Mouse (Mus musculus) granulocyte monocyte progenitor cell, adult 5-6 weeks (primary cell): ENCODE data around the gene Prkca. TPM values are rescaled to one million over a fixed set of nuclear protein-coding genes. Genes with fewer than 3 reads are reported as not detected.

Experiments
- ATAC-seq: replicated peaks from 2 replicates; pipeline ENCODE4 v1.8.0; 2016; ENCODE audit warnings: mild to moderate bottlenecking, moderate TSS enrichment, inconsistent platforms; ENCODE audit not compliant: poor library complexity, severe bottlenecking
- total RNA-seq, 2 experiments: library from RNA; stranded (forward) in 1 of 2; stranded (reverse) in 1 of 2; fragments of 200-712, 200-1000 nt in 1 of 2; fragments of >200 nt in 1 of 2; fragmentation: Nextera tagmentation in 1 of 2; gene quantifications; 2 replicates each; pipeline ENCODE4 v1.2.3; 2014 to 2017

The Prkca gene
- total RNA-seq, 2 experiments from 2014 or later: 2.2 to 6.1 TPM

- ATAC-seq: no peak
Observed at GRCm38 (mm10) chr11:108341783-108342182, 1.9 kb downstream of the Prkca start.

- ATAC-seq: no peak
Observed at GRCm38 (mm10) chr11:108340293-108340692, 3.4 kb downstream of the Prkca start.

- no peak for ATAC-seq
Observed at GRCm38 (mm10) chr11:108336445-108336844, 7.3 kb downstream of the Prkca start.

GRCm38 (mm10) chr11:108335536-108335935 lies 8.2 kb downstream of the Prkca start:
- no peak for ATAC-seq

GRCm38 (mm10) chr11:108334658-108335057 lies 9.1 kb downstream of the Prkca start:
- no peak for ATAC-seq

- no peak for ATAC-seq
Observed at GRCm38 (mm10) chr11:108333583-108334379, 9.9 kb downstream of the Prkca start.

GRCm38 (mm10) chr11:108333006-108333405 lies 10.7 kb downstream of the Prkca start:
- no peak for ATAC-seq

GRCm38 (mm10) chr11:108330818-108331217 lies 12.9 kb downstream of the Prkca start:
- ATAC-seq: no peak

- no peak for ATAC-seq
Observed at GRCm38 (mm10) chr11:108325943-108326342, 17.8 kb downstream of the Prkca start.

GRCm38 (mm10) chr11:108322156-108322555 lies 21.6 kb downstream of the Prkca start:
- ATAC-seq: no peak

- ATAC-seq: no peak
Observed at GRCm38 (mm10) chr11:108320561-108320960, 23.2 kb downstream of the Prkca start.

- no peak for ATAC-seq
Observed at GRCm38 (mm10) chr11:108319162-108319561, 24.6 kb downstream of the Prkca start.

GRCm38 (mm10) chr11:108317878-108318277 lies 25.9 kb downstream of the Prkca start:
- ATAC-seq: no peak

- ATAC-seq: no peak
Observed at GRCm38 (mm10) chr11:108315736-108316135, 28.0 kb downstream of the Prkca start.

- ATAC-seq: no peak
Observed at GRCm38 (mm10) chr11:108312516-108312915, 31.2 kb downstream of the Prkca start.

GRCm38 (mm10) chr11:108311912-108312311 lies 31.8 kb downstream of the Prkca start:
- no peak for ATAC-seq

GRCm38 (mm10) chr11:108309791-108310190 lies 33.9 kb downstream of the Prkca start:
- no peak for ATAC-seq

- no peak for ATAC-seq
Observed at GRCm38 (mm10) chr11:108308253-108308652, 35.5 kb downstream of the Prkca start.

GRCm38 (mm10) chr11:108307258-108307657 lies 36.5 kb downstream of the Prkca start:
- ATAC-seq: no peak

- no peak for ATAC-seq
Observed at GRCm38 (mm10) chr11:108303787-108304186, 39.9 kb downstream of the Prkca start.

- ATAC-seq: no peak
Observed at GRCm38 (mm10) chr11:108301796-108302490, 41.8 kb downstream of the Prkca start.

- no peak for ATAC-seq
Observed at GRCm38 (mm10) chr11:108301036-108301435, 42.7 kb downstream of the Prkca start.
